Mouse (Mus musculus): Measurements from ENCODE around the gene Tpx2. TPM values are rescaled to one million over a fixed set of nuclear protein-coding genes. Genes with fewer than 3 reads are reported as not detected.

The Tpx2 gene
- polyA plus RNA-seq, 1 experiment from 2014 or later = 65.6 TPM

Small RNA genes lying within 50 kb of the gene (microRNA-seq; reads per million reads assigned to microRNA genes)
- gene Mir5622 = 1.4 reads per million

Other genes with a start within 250 kb of the Tpx2 start
- not detected in 2 replicates for gene Defb45, start 248.6 kb upstream of the Tpx2 start, polyA plus RNA-seq (2016; fragmentation: Nextera tagmentation; extraction: Ambion mirVana)
- not detected in 2 replicates for gene Defb36, start 243.6 kb upstream of the Tpx2 start, polyA plus RNA-seq (2016; fragmentation: Nextera tagmentation; extraction: Ambion mirVana)
- gene Defb25, start 224.9 kb upstream of the Tpx2 start, polyA plus RNA-seq (2016; fragmentation: Nextera tagmentation; extraction: Ambion mirVana) = not detected in 2 replicates
- gene Rem1, start 221.0 kb upstream of the Tpx2 start, polyA plus RNA-seq (2016; fragmentation: Nextera tagmentation; extraction: Ambion mirVana) = 9.5 and 10.1 TPM in 2 replicates
- 87.5 and 91.9 TPM in 2 replicates for gene H13, start 178.5 kb upstream of the Tpx2 start, polyA plus RNA-seq (2016; fragmentation: Nextera tagmentation; extraction: Ambion mirVana)
- gene Mcts2, start 160.9 kb upstream of the Tpx2 start, polyA plus RNA-seq (2016; fragmentation: Nextera tagmentation; extraction: Ambion mirVana) = 23.1 and 25.2 TPM in 2 replicates
- 87.7 and 90.9 TPM in 2 replicates for gene Id1, start 111.7 kb upstream of the Tpx2 start, polyA plus RNA-seq (2016; fragmentation: Nextera tagmentation; extraction: Ambion mirVana)
- gene Cox4i2, start 93.8 kb upstream of the Tpx2 start, polyA plus RNA-seq (2016; fragmentation: Nextera tagmentation; extraction: Ambion mirVana) = 18.9 and 20.8 TPM in 2 replicates
- gene Bcl2l1, start 16.2 kb upstream of the Tpx2 start, polyA plus RNA-seq (2016; fragmentation: Nextera tagmentation; extraction: Ambion mirVana) = 83.0 and 85.9 TPM in 2 replicates
- 0.05 and 0.12 TPM in 2 replicates for gene Mylk2, start 63.4 kb downstream of the Tpx2 start, polyA plus RNA-seq (2016; fragmentation: Nextera tagmentation; extraction: Ambion mirVana)
- 0.86 and 1.1 TPM in 2 replicates for gene Foxs1, start 85.2 kb downstream of the Tpx2 start, polyA plus RNA-seq (2016; fragmentation: Nextera tagmentation; extraction: Ambion mirVana)
- 0.10 TPM in 1 of 2 replicates, not detected in the other for gene Dusp15, start 103.7 kb downstream of the Tpx2 start, polyA plus RNA-seq (2016; fragmentation: Nextera tagmentation; extraction: Ambion mirVana)
- 0.24 and 0.38 TPM in 2 replicates for gene Ttll9, start 114.5 kb downstream of the Tpx2 start, polyA plus RNA-seq (2016; fragmentation: Nextera tagmentation; extraction: Ambion mirVana)
- gene Pdrg1, start 167.5 kb downstream of the Tpx2 start, polyA plus RNA-seq (2016; fragmentation: Nextera tagmentation; extraction: Ambion mirVana) = 94.3 and 96.7 TPM in 2 replicates
- gene Xkr7, start 183.9 kb downstream of the Tpx2 start, polyA plus RNA-seq (2016; fragmentation: Nextera tagmentation; extraction: Ambion mirVana) = not detected in 2 replicates
- 7.9 and 8.7 TPM in 2 replicates for gene Ccm2l, start 218.0 kb downstream of the Tpx2 start, polyA plus RNA-seq (2016; fragmentation: Nextera tagmentation; extraction: Ambion mirVana)

All from heart, embryonic 12.5 days (tissue).